Mouse (Mus musculus) C2C12 (cell line): ENCODE measurements around the gene Tspan5.

Experiments
- CEBPB ChIP-seq: IDR thresholded peaks from one replicate; pipeline ENCODE4 v1.6.1; 2011; ENCODE audit warnings: low read depth, mild to moderate bottlenecking, control low read depth, moderate library complexity
- CTCF ChIP-seq: IDR thresholded peaks from one replicate; pipeline ENCODE4 v1.5.1; 2011; ENCODE audit not compliant: control insufficient read depth, insufficient read depth, insufficient read length
- FOSL1 ChIP-seq: IDR thresholded peaks from one replicate; pipeline ENCODE4 v1.8.0; 2011; ENCODE audit warnings: mild to moderate bottlenecking, low read length; ENCODE audit not compliant: poor library complexity, insufficient read depth, severe bottlenecking
- MAX ChIP-seq: IDR thresholded peaks from one replicate; pipeline ENCODE4 v1.6.1; 2011; ENCODE audit warnings: mild to moderate bottlenecking, control low read depth
- MYOD1 ChIP-seq: IDR thresholded peaks from one replicate; pipeline ENCODE4 v1.6.1; 2011; ENCODE audit warnings: low read depth; ENCODE audit not compliant: control insufficient read depth, insufficient read length
- MYOG ChIP-seq: IDR thresholded peaks from one replicate; pipeline ENCODE4 v1.6.1; 2011; ENCODE audit not compliant: control insufficient read depth, insufficient read length; ENCODE audit errors: extremely low read depth
- USF1 ChIP-seq: IDR thresholded peaks from one replicate; pipeline ENCODE4 v1.6.1; 2011; ENCODE audit warnings: low read depth, mild to moderate bottlenecking, control low read depth, moderate library complexity

DNA sequence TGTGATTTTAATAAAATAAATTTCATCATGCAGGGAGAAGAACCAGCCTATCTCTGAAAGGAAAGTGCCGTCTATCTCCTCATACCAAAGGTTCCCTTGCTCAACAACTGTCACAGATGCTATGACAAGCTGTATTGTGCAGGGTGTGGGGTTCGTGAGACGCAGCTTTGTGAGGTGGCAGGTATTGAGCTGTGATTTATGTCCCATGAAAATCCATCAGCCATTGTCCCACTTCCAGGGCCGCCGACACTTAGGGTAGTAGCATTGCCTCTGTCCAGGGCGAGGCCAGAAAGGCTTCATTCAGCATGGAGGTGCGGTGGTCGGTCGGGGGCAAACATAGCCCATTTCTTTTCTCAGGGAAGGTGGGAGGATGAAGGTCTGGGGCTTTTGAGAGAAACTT, 81.9 kb downstream of the Tspan5 start:
- TF ChIP-seq CTCF (no peak), MYOD1 (no peak), FOSL1 (no peak), USF1 (no peak), MYOG (no peak), MAX (no peak), CEBPB (no peak)
